Mouse (Mus musculus): Measurements from ENCODE around the gene Elk3. TPM values are rescaled to one million over a fixed set of nuclear protein-coding genes. Genes with fewer than 3 reads are reported as not detected.

The Elk3 gene
- total RNA-seq, 2 experiments from 2014 or later: 64.1 to 67.2 TPM

GRCm38 (mm10) chr10:93335001-93335400 lies 24.1 kb upstream of the Elk3 start:
- intact Hi-C loops (cut with DNase I): loop anchor here (5.0 kb wide), 1 partner anchor 38 kb away; no protein-coding TSS in a partner anchor
- no peak for DNase-seq

GRCm38 (mm10) chr10:93333239-93333638 lies 22.3 kb upstream of the Elk3 start:
- DNase-seq: no peak
- intact Hi-C loops (cut with DNase I): no loop called here

- DNase-seq: no peak
- intact Hi-C loops (cut with DNase I): no loop called here
Measured at GRCm38 (mm10) chr10:93332261-93332809, 21.4 kb upstream of the Elk3 start.

DNA sequence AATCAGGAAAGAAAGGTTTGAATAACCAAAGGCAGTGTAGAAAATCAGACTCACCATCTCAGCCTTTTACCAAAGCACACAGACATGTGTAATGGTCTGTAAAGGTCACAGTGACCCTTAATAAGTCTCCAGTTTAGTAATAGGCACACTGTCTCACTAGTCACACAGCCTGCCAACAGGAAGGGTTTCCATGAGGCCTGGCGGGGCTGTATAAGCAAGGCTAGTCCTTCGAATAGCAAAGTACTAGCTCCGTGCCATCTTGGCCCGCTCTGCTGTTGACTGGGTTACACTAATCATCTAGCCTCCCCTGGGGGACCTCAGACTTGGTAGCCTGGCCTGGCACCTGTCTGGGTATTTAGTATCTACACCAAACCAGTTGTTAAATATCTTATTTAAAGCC lies 20.6 kb upstream of the Elk3 start:
- intact Hi-C loops (cut with DNase I): no loop called here
- no peak for DNase-seq

- intact Hi-C loops (cut with DNase I): no loop called here
Measured at GRCm38 (mm10) chr10:93328321-93328720, 17.4 kb upstream of the Elk3 start.

DNA sequence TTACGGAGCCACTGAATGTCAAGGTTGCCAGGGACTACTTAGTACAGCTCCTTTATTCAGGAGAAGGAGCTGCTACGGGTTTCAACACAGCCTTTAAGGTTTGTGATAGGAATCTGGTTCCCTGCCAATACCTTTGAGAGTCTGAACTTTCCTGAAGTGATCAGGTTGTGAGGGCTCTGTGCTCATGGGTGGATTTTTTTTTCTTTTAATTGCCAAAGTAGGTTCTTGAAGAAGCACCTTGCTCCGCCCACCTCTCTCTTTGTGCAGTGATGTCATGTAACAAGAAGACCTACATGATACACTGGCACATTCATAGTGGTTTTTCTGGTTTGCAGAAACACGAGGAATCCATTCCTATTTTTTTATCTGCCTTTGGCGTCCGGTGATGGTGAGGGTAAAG lies 16.3 kb upstream of the Elk3 start:
- no peak for DNase-seq
- intact Hi-C loops (cut with DNase I): no loop called here

More at GRCm38 (mm10) chr10:93328321-93328720, 17.4 kb upstream of the Elk3 start:
- no peak for DNase-seq

DNA sequence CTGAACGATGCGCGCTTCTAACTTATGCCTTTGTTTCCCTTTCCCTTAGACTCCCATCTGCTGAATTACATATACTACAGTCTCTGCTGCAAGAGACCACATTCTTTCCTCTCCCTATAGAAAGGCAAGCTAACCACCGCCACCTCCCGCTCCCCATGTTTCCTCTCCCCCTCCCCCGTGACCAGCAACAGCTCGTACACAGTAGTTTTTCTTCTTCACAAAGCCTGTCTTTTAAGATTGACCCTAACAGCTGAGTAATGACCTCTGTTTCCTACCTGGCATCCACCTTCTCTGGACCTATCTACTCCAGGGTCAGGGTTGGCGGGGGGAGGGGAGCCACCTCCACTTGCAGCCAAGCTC lies 15.8 kb upstream of the Elk3 start:
- intact Hi-C loops (cut with DNase I): no loop called here
- DNase-seq: no peak

DNA sequence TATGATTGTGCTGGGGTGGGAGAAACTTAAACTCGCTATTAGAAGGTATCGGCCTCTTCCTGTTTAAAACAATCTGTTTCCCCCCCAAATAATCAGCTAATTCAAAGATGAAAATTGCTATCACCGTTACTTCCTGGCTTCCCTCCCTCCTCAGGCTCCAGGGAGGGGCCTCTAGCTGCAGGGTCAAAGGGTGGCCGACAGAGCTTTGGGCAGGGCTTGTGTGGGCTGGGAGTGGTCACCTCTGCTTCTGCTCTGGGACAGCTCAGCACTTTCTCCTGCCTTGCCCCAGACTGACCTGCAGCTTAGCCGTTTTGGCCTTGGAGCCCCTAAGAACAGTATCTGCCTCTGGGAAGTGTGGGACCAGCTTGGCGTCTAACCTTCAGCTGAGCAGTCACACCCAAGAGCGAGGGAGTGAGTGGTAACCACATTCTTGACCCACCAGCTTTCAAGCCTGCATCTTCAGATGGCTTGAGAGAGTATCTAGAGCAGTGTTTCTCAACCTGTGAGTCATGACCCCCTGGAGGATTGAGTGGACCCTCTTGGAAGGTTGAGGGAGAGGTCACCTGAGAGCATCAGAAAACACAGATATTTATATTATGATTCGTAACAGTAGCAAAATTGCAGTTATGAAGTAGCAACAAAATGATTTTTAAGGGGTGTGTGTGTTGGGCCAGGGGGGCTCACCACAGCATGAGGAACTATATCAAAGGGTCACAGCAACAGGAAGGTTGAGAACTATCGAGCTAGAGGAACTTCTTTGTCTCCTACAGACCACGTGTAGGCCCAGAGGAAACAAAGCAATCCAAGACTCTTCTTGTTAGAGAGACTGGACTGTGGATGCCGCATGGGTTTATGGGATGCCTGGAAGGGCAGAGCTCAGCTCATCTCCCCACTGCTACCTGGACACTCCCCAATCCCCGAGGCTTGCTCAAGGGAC lies 15.1 kb upstream of the Elk3 start:
- intact Hi-C loops (cut with DNase I): no loop called here
- DNase-seq: peak; percentile 48 to 51

DNA sequence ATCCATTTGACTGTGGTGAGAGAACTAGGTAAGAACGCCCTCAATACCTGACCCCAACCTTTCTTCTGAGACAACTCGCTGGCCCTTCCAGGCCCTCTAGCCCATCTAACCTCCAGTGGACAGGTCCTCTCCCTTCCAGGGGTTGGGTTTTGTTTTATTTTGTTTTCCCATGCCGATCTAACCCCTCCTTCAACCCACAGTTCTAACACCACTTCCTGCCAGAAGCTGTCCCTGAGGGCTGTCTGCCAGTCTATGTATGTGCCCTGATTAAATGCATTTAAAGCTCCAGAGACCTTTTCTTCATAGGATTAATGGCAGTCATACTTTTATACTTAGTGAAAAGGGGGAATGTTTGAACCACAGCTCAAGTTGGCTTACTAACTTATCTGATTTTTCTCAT lies 14.4 kb upstream of the Elk3 start:
- DNase-seq: no peak
- intact Hi-C loops (cut with DNase I): no loop called here

- intact Hi-C loops (cut with DNase I): no loop called here
- DNase-seq: no peak
Measured at GRCm38 (mm10) chr10:93324438-93324837, 13.5 kb upstream of the Elk3 start.

GRCm38 (mm10) chr10:93323659-93324058 lies 12.7 kb upstream of the Elk3 start:
- no peak for DNase-seq
- intact Hi-C loops (cut with DNase I): no loop called here

DNA sequence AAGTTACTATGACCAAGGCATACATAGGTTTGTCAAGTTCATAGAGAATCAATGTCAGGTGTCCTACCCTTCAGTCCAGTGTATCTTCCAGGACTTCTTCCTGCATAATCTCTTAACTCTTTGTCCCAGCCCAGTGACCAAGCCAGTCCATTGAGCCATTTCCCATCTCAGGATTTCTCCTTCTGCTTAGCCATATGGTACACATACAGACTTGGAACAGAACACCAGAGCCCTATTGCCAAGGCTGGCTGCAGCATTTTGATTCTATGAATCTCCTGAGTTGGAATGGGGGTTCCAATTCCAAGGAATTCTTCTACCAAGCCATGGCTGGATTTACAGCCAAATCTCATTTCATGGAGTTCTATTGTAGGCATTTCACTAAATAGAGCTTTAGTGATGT lies 10.8 kb upstream of the Elk3 start:
- intact Hi-C loops (cut with DNase I): no loop called here
- DNase-seq: no peak

- intact Hi-C loops (cut with DNase I): no loop called here
Measured at GRCm38 (mm10) chr10:93320148-93320547, 9.2 kb upstream of the Elk3 start.

GRCm38 (mm10) chr10:93319526-93320063 lies 8.7 kb upstream of the Elk3 start:
- no peak for DNase-seq
- intact Hi-C loops (cut with DNase I): no loop called here

More at GRCm38 (mm10) chr10:93320148-93320547, 9.2 kb upstream of the Elk3 start:
- DNase-seq: no peak

- intact Hi-C loops (cut with DNase I): no loop called here
- no peak for DNase-seq
Measured at GRCm38 (mm10) chr10:93316909-93317308, 6.0 kb upstream of the Elk3 start.

GRCm38 (mm10) chr10:93311576-93311975 lies 641 bp upstream of the Elk3 start:
- no peak for DNase-seq
- intact Hi-C loops (cut with DNase I): loop anchor here (2.0 kb wide), 1 partner anchor 25 kb away; no protein-coding TSS in a partner anchor

DNA sequence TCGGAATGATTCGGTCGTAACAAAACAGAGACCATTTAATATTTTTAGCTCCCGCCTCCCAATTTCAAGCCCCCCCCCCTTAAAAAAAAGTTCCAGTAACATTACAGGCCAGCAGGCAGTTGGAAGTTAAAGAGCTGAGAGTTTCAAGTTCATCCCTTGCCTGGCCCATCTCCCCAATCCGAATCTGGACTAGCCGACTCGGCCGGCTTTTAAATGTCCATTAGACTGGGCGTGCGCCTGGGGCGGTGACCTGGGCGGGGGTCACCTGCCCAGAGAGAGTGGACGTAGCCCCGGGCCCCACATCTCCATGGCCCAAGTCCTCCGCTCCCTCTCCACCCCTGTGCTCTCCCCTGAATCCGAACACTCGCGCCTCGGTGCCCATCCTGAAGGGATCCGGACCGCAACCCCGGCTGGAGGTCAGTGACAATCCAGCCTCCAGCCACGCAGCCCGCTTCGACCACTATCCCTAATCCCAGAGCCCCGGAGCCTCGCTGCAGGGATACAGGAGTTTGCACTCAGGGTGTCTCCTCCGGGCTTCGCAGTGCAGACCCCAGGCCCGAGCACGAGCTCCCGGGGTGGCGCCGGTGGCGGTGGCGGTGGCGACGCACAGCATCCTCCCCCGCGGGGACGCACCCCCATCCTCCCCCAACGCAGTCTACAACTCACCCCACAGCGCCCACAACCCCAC lies 857 bp downstream of the Elk3 start:
- intact Hi-C loops (cut with DNase I): loop anchor here (2.0 kb wide), 2 partner anchors 17 to 27 kb away; no protein-coding TSS in a partner anchor
- DNase-seq: peak; percentile 62 to 63

- intact Hi-C loops (cut with DNase I): loop anchor here (2.0 kb wide), 1 partner anchor 17 kb away; no protein-coding TSS in a partner anchor
- DNase-seq: peak; percentile 59 to 61
Measured at GRCm38 (mm10) chr10:93309131-93309933, 1.6 kb downstream of the Elk3 start.

- intact Hi-C loops (cut with DNase I): no loop called here
- no peak for DNase-seq
Measured at GRCm38 (mm10) chr10:93306367-93306766, 4.6 kb downstream of the Elk3 start.

- intact Hi-C loops (cut with DNase I): no loop called here
- no peak for DNase-seq
Measured at GRCm38 (mm10) chr10:93305946-93306345, 5.0 kb downstream of the Elk3 start.
